Mouse (Mus musculus) small intestine, adult 2 months (tissue): ENCODE results near the gene Hyal1.

ENCODE experiments used
- CTCF ChIP-seq: fragments of 200-500 bp; IDR thresholded peaks from 2 replicates; pipeline ENCODE4 v1.5.1; 2012; ENCODE audit warnings: low read depth, mild to moderate bottlenecking, control low read depth, inconsistent platforms, low read length, moderate library complexity, mixed read lengths; ENCODE audit not compliant: insufficient replicate concordance, insufficient read length; ENCODE audit errors: extremely low read depth
- POLR2A ChIP-seq: fragments of 200-500 bp; IDR thresholded peaks from 2 replicates; pipeline ENCODE4 v1.6.1; 2012; ENCODE audit warnings: low read depth, mild to moderate bottlenecking, control low read depth, inconsistent platforms, low read length, moderate library complexity

DNA sequence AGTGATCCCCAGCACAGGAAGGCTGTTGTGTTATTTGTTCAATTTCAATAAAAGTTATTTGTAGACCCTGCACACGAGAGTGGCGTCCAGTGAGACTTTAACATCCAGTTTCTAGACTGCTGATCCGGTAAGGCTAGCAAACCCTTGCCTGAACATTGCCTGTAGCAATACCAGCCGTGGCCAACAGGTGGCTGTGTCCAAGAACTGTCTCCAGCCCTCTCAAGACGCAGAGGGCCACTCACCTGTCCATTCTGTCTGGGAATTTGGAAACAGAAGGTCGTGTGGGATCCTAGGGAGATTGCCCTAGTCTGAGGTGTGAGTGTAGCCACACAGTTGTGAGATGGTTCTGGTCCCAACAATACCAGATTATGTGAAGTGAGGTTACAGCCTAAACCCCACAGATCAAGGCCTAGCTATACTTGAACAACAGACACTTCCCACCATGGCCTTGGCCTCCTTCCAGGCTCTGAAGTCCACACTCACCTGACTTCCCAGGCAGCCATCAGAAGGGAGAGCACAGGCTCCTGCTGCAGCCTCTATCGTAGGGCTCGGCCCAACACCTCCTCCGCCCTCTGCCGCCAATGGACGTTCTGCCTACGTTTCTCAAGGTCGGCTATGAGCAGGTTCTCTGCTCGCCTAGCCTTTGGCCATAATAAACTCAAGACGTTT is 10.6 kb upstream of the Hyal1 start:
- TF ChIP-seq CTCF (peak; percentile 85; the same call in 1 of the 2 replicates), POLR2A (peak; percentile 37; the same call in 1 of the 2 replicates)
